In the genomic region with DNA sequence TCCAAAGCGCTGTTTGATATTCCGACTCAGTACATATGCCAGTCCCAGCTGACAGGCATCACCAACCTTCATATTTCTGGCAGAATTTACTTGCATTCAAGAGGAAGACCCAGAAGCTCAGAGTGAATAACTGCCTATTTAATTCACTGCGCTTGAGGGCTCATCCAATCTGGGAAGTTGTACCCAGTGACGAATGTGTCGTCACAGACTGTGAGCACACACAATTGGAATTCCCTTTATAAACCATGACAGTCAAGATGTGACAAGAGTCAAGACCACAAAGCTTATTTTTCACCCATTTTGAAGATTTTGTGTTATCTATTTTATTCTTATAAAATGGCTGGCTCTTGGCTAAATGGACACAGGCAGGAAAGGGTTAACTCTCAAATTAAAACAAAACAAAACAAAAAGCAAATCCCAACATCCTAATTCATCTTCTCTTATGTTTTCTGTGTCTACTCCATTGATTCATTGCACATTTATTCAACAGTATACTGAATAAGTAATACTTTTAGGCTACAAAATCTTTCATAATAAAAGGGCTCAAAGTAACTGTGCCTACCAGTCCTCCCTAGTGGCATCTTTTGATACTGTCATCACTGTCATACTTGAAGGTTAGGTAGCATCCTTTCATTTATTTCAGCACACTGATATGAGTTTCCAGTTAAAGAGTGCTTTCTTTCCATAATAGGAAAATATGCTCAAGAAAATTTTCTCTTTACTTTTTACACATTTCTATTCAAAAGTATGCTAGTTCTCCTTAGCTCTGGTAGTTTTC, we compare ENCODE assay signal across 11 mouse cellular contexts. TPM values are rescaled to one million over a fixed set of nuclear protein-coding genes. Genes with fewer than 3 reads are reported as not detected.
DNase-seq lines count a peak whose midpoint lies in the region; ATAC-seq lines count a peak whose summit lies in the region.
"Had no signal": no experiment of that assay in that cellular context is flagged by ENCODE, and none has a peak within 500 bp of the region (broad histone marks: within the 10 kb centered on the region; RNA-seq: fewer than 3 reads in every experiment).

No protein-coding gene starts in this region.

- intact Hi-C loops in heart, postnatal 14 days (cut with DNase I), result loop anchor here (5.0 kb wide), 2 partner anchors 76 to 156 kb away; a partner anchor contains a TSS

- peaks cover 7% of the 10 kb centered on the region for H3K4me1 ChIP-seq in heart, embryonic 10.5 days
- peaks cover 17% of the 10 kb centered on the region for H3K4me1 ChIP-seq in forebrain, embryonic 12.5 days
- peaks cover 21% of the 10 kb centered on the region for H3K4me1 ChIP-seq in limb, embryonic 13.5 days

- H3K27me3 ChIP-seq in heart, embryonic 10.5 days (ENCODE audit: insufficient read depth, poor library complexity, severe bottlenecking), result no peaks in the 10 kb centered on the region
- H3K27me3 ChIP-seq in forebrain, embryonic 12.5 days, result no peaks in the 10 kb centered on the region
- H3K27me3 ChIP-seq in limb, embryonic 13.5 days, result no peaks in the 10 kb centered on the region

- WGBS in heart, embryonic 10.5 days, result 90% methylated on average over 5 of the region's 5 CpGs
- WGBS in forebrain, embryonic 12.5 days, result 74% methylated on average over 5 of the region's 5 CpGs
- WGBS in limb, embryonic 13.5 days, result 82% methylated on average over 5 of the region's 5 CpGs

- DNase-seq in heart, embryonic 10.5 days (ENCODE audit: low spot score), result no peak
- no peak for DNase-seq in heart, postnatal 14 days
- peak; percentile 32 for DNase-seq in 3T3-L1 (ENCODE audit: low read depth, low spot score)
- DNase-seq in yolk sac, embryonic 10.5 days (ENCODE audit: low spot score), result no peak
- no peak for DNase-seq in gastrocnemius, adult 8-10 months (ENCODE audit: low spot score in 2 of 2)
- DNase-seq in left cerebral cortex, adult 11 months (ENCODE audit: low spot score), result no peak

- no peak overlapping the region for H3K9ac ChIP-seq in forebrain, embryonic 12.5 days
- H3K9ac ChIP-seq in limb, embryonic 13.5 days, result no peak overlapping the region

- H3K27ac ChIP-seq in heart, embryonic 10.5 days, result no peak overlapping the region
- H3K27ac ChIP-seq in forebrain, embryonic 12.5 days, result no peak overlapping the region
- no peak overlapping the region for H3K27ac ChIP-seq in limb, embryonic 13.5 days

- peaks cover 27% of the 10 kb centered on the region for H3K36me3 ChIP-seq in heart, embryonic 10.5 days
- peaks cover 16% of the 10 kb centered on the region for H3K36me3 ChIP-seq in forebrain, embryonic 12.5 days (replicated peaks)
- H3K36me3 ChIP-seq in limb, embryonic 13.5 days, result peaks cover 27% of the 10 kb centered on the region

- no peaks in the 10 kb centered on the region for H3K9me3 ChIP-seq in heart, embryonic 10.5 days
- H3K9me3 ChIP-seq in forebrain, embryonic 12.5 days, result no peaks in the 10 kb centered on the region
- H3K9me3 ChIP-seq in limb, embryonic 13.5 days, result no peaks in the 10 kb centered on the region

- H3K4me2 ChIP-seq in forebrain, embryonic 12.5 days, result peak overlapping the region; percentile 32
- peak overlapping the region; percentile 56 for H3K4me2 ChIP-seq in limb, embryonic 13.5 days (replicated peaks)

- ATAC-seq in forebrain, embryonic 12.5 days (ENCODE audit: low FRiP score), result no peak
- no peak for ATAC-seq in limb, embryonic 13.5 days (ENCODE audit: low FRiP score, low read depth)
- ATAC-seq: activated CD4-positive, CD25-positive, alpha-beta regulatory T cell, adult 4 months had no signal

- H3K4me3 ChIP-seq in heart, embryonic 10.5 days, result peak overlapping the region; percentile 86; the same call in 1 of the 2 replicates
- H3K4me3 ChIP-seq in forebrain, embryonic 12.5 days (replicated peaks), result peak overlapping the region; percentile 10; the same call in 1 of the 2 replicates
- peak overlapping the region; percentile 30 for H3K4me3 ChIP-seq in limb, embryonic 13.5 days

RNA-seq across cellular contexts. Expression of a gene that starts 2.0 kb away (rescaled TPM):
- polyA plus RNA-seq in heart, embryonic 10.5 days (2016; fragmentation: Nextera tagmentation; extraction: Ambion mirVana), result 21.7 and 27.4 TPM in 2 replicates
- 10 to 100 TPM; 17.4 TPM for total RNA-seq in heart, postnatal 14 days (2021)
- 59.2 and 60.5 TPM in 2 replicates for polyA plus RNA-seq in forebrain, embryonic 12.5 days (2016; fragmentation: Nextera tagmentation; extraction: Ambion mirVana)
- 51.2 and 51.3 TPM in 2 replicates for polyA plus RNA-seq in limb, embryonic 13.5 days (2015; fragmentation: Nextera tagmentation; extraction: Ambion mirVana)
- total RNA-seq in gastrocnemius, adult 8-10 months (2022), result 10 to 100 TPM; 18.7 to 21.6 (median 20.0) TPM
- polyA plus RNA-seq: activated CD4-positive, CD25-positive, alpha-beta regulatory T cell, adult 4 months had no signal

RNA-seq across cellular contexts. Expression of a gene that starts 25.2 kb away (rescaled TPM):
- 0.28 and 0.34 TPM in 2 replicates for polyA plus RNA-seq in heart, embryonic 10.5 days (2016; fragmentation: Nextera tagmentation; extraction: Ambion mirVana)
- not detected for total RNA-seq in heart, postnatal 14 days (2021)
- polyA plus RNA-seq in forebrain, embryonic 12.5 days (2016; fragmentation: Nextera tagmentation; extraction: Ambion mirVana), result 0.93 and 1.1 TPM in 2 replicates
- polyA plus RNA-seq in limb, embryonic 13.5 days (2015; fragmentation: Nextera tagmentation; extraction: Ambion mirVana), result 0.84 and 0.93 TPM in 2 replicates
- not detected for total RNA-seq in gastrocnemius, adult 8-10 months (2022)
- polyA plus RNA-seq: erythroblast, embryonic 14.5 days; large intestine, adult 2 months had no signal

Comparison
In these comparisons a context has a peak if more than half of its experiments do, and no peak if none do; other contexts are left out.
1. H3K4me3 ChIP-seq: peak in every context shown above with its lines; median percentile 86 in heart, embryonic 10.5 days; 30 in limb, embryonic 13.5 days; 10 in forebrain, embryonic 12.5 days.